Mouse (Mus musculus) lung, adult 10 weeks (tissue): ENCODE data around the gene Gm20809. TPM values are rescaled to one million over a fixed set of nuclear protein-coding genes. Genes with fewer than 3 reads are reported as not detected.

ENCODE experiments used
- polyA plus RNA-seq: library from polyadenylated mRNA; stranded (reverse); fragments of 350-450 nt; fragmentation: Illumina TruSeq; extraction: RNeasy Lipid Tissue Mini Kit (QIAGEN cat#74804); gene quantifications from one replicate; pipeline ENCODE4 v1.2.3, GENCODE M21; 2014; ENCODE audit warnings: low read depth, low replicate concordance; ENCODE audit not compliant: insufficient read depth

Gm20809 gene
- polyA plus RNA-seq = not detected

GRCm38 (mm10) chrY:24454757-24455156 lies at the start of gene Gm20809:
TSS of gene Gm20809 (plus strand) at chrY:24455057.

